Mouse (Mus musculus): ENCODE measurements around the gene Tyrobp. TPM values are rescaled to one million over a fixed set of nuclear protein-coding genes. Genes with fewer than 3 reads are reported as not detected.

The Tyrobp gene
- polyA plus RNA-seq, 1 experiment: 117 TPM

GRCm38 (mm10) chr7:30463568-30463967 lies 50.0 kb downstream of the Tyrobp start:
- no peak for DNase-seq (ENCODE audit: low spot score)

- DNase-seq (ENCODE audit: low spot score): no peak
Observed at GRCm38 (mm10) chr7:30463996-30464395, 50.4 kb downstream of the Tyrobp start.

GRCm38 (mm10) chr7:30464816-30465300 lies 51.3 kb downstream of the Tyrobp start:
- no peak for DNase-seq (ENCODE audit: low spot score)

Other genes starting within 250 kb of the Tyrobp start
- gene Zfp146, start 244.0 kb upstream of the Tyrobp start, polyA plus RNA-seq (2012; rRNA removed): 49.8 and 50.1 TPM in 2 replicates
- 16.9 and 19.4 TPM in 2 replicates for gene Cox7a1, start 229.6 kb upstream of the Tyrobp start, polyA plus RNA-seq (2012; rRNA removed)
- 449 and 545 TPM in 2 replicates for gene Capns1, start 214.9 kb upstream of the Tyrobp start, polyA plus RNA-seq (2012; rRNA removed)
- gene Polr2i, start 181.8 kb upstream of the Tyrobp start, polyA plus RNA-seq (2012; rRNA removed): 107 and 140 TPM in 2 replicates
- gene Tbcb, start 181.5 kb upstream of the Tyrobp start, polyA plus RNA-seq (2012; rRNA removed): 84.3 and 84.5 TPM in 2 replicates
- 0.31 TPM in 1 of 2 replicates, not detected in the other for gene Ovol3, start 178.0 kb upstream of the Tyrobp start, polyA plus RNA-seq (2012; rRNA removed)
- gene Thap8, start 133.7 kb upstream of the Tyrobp start, polyA plus RNA-seq (2012; rRNA removed): 0.18 and 0.36 TPM in 2 replicates
- gene Wdr62, start 133.3 kb upstream of the Tyrobp start, polyA plus RNA-seq (2012; rRNA removed): 10.2 and 11.4 TPM in 2 replicates
- 23.7 and 47.9 TPM in 2 replicates for gene Clip3, start 122.0 kb upstream of the Tyrobp start, polyA plus RNA-seq (2012; rRNA removed)
- gene Alkbh6, start 105.0 kb upstream of the Tyrobp start, polyA plus RNA-seq (2012; rRNA removed): 68.0 and 80.2 TPM in 2 replicates
- 5.4 and 9.1 TPM in 2 replicates for gene Syne4, start 99.0 kb upstream of the Tyrobp start, polyA plus RNA-seq (2012; rRNA removed)
- 0.57 and 0.72 TPM in 2 replicates for gene E130208F15Rik, start 92.0 kb upstream of the Tyrobp start, polyA plus RNA-seq (2012; rRNA removed)
- gene Sdhaf1, start 89.9 kb upstream of the Tyrobp start, polyA plus RNA-seq (2012; rRNA removed): 12.8 and 15.4 TPM in 2 replicates
- gene Lrfn3, start 51.0 kb upstream of the Tyrobp start, polyA plus RNA-seq (2012; rRNA removed): 7.9 and 11.9 TPM in 2 replicates
- gene Hcst, start 6.1 kb downstream of the Tyrobp start, polyA plus RNA-seq (2012; rRNA removed): 3.3 and 3.8 TPM in 2 replicates
- gene Nfkbid, start 8.0 kb downstream of the Tyrobp start, polyA plus RNA-seq (2012; rRNA removed): 1.8 and 2.0 TPM in 2 replicates
- 4.2 and 4.5 TPM in 2 replicates for gene Aplp1, start 31.8 kb downstream of the Tyrobp start, polyA plus RNA-seq (2012; rRNA removed)
- not detected in 2 replicates for gene Kirrel2, start 43.9 kb downstream of the Tyrobp start, polyA plus RNA-seq (2012; rRNA removed)
- gene Nphs1, start 44.6 kb downstream of the Tyrobp start, polyA plus RNA-seq (2012; rRNA removed): not detected in 2 replicates
- not detected in 2 replicates for gene Prodh2, start 79.9 kb downstream of the Tyrobp start, polyA plus RNA-seq (2012; rRNA removed)
- gene Arhgap33, start 121.3 kb downstream of the Tyrobp start, polyA plus RNA-seq (2012; rRNA removed): 6.9 and 7.7 TPM in 2 replicates
- gene Hspb6, start 138.4 kb downstream of the Tyrobp start, polyA plus RNA-seq (2012; rRNA removed): 342 and 444 TPM in 2 replicates
- 11.0 and 12.0 TPM in 2 replicates for gene Proser3, start 138.5 kb downstream of the Tyrobp start, polyA plus RNA-seq (2012; rRNA removed)
- 33.8 and 36.5 TPM in 2 replicates for gene Lin37, start 146.1 kb downstream of the Tyrobp start, polyA plus RNA-seq (2012; rRNA removed)
- 69.1 and 74.1 TPM in 2 replicates for gene U2af1l4, start 149.5 kb downstream of the Tyrobp start, polyA plus RNA-seq (2012; rRNA removed)
- gene Gm49396, start 149.6 kb downstream of the Tyrobp start, polyA plus RNA-seq (2012; rRNA removed): 2.8 and 5.1 TPM in 2 replicates
- 151 and 174 TPM in 2 replicates for gene Psenen, start 149.9 kb downstream of the Tyrobp start, polyA plus RNA-seq (2012; rRNA removed)
- 3.6 and 4.9 TPM in 2 replicates for gene Igflr1, start 151.7 kb downstream of the Tyrobp start, polyA plus RNA-seq (2012; rRNA removed)
- 38.3 and 40.2 TPM in 2 replicates for gene Kmt2b, start 175.0 kb downstream of the Tyrobp start, polyA plus RNA-seq (2012; rRNA removed)
- gene Zbtb32, start 185.1 kb downstream of the Tyrobp start, polyA plus RNA-seq (2012; rRNA removed): 1.8 and 2.4 TPM in 2 replicates
- gene Upk1a, start 199.1 kb downstream of the Tyrobp start, polyA plus RNA-seq (2012; rRNA removed): 2,098 and 2,832 TPM in 2 replicates
- 703 and 875 TPM in 2 replicates for gene Cox6b1, start 212.4 kb downstream of the Tyrobp start, polyA plus RNA-seq (2012; rRNA removed)
- gene Etv2, start 222.1 kb downstream of the Tyrobp start, polyA plus RNA-seq (2012; rRNA removed): not detected in 2 replicates
- 58.5 and 64.1 TPM in 2 replicates for gene Rbm42, start 236.6 kb downstream of the Tyrobp start, polyA plus RNA-seq (2012; rRNA removed)

Data from urinary bladder, adult 2 months (tissue).